Mouse (Mus musculus) heart, adult 10 weeks (tissue): ENCODE data around the gene Hoga1. TPM values are rescaled to one million over a fixed set of nuclear protein-coding genes. Genes with fewer than 3 reads are reported as not detected.

Experiments
- polyA plus RNA-seq: library from polyadenylated mRNA; stranded (reverse); fragments of 350-450 nt; fragmentation: Illumina TruSeq; extraction: RNeasy Lipid Tissue Mini Kit (QIAGEN cat#74804); gene quantifications from one replicate; pipeline ENCODE4 v1.2.3, GENCODE M21; 2014; ENCODE audit warnings: low read depth, low replicate concordance

Hoga1 gene
- polyA plus RNA-seq, result 0.84 TPM

GRCm38 (mm10) chr19:42045269-42046102, at the start of gene Hoga1:
Hoga1 (plus strand) TSS chr19:42045610.

GRCm38 (mm10) chr19:42035456-42036248, 9.8 kb upstream of the Hoga1 start, which contains the start of gene Ankrd2:
Ankrd2 (plus strand) TSS chr19:42036000.

GRCm38 (mm10) chr19:42051948-42052347, 6.5 kb downstream of the Hoga1 start, which contains the start of gene 4933411K16Rik:
4933411K16Rik (plus strand) TSS chr19:42052248.

GRCm38 (mm10) chr19:42086166-42086565, 40.8 kb downstream of the Hoga1 start, which contains the start of gene Morn4:
Morn4 (minus strand) TSS chr19:42086357.

GRCm38 (mm10) chr19:42089748-42090595, 44.6 kb downstream of the Hoga1 start, which contains the start of gene Pi4k2a:
Pi4k2a (plus strand) TSS chr19:42090470.

Other genes starting within 250 kb of the Hoga1 start
- 1.8 TPM for gene Arhgap19, start 243.6 kb upstream of the Hoga1 start, polyA plus RNA-seq
- 1.5 TPM for gene Frat1, start 215.6 kb upstream of the Hoga1 start, polyA plus RNA-seq
- gene Frat2, start 197.5 kb upstream of the Hoga1 start, polyA plus RNA-seq, result 1.0 TPM
- 10.8 TPM for gene Rrp12, start 149.4 kb upstream of the Hoga1 start, polyA plus RNA-seq
- 116 TPM for gene Pgam1, start 133.7 kb upstream of the Hoga1 start, polyA plus RNA-seq
- gene Exosc1, start 112.2 kb upstream of the Hoga1 start, polyA plus RNA-seq, result 17.6 TPM
- 18.1 TPM for gene Zdhhc16, start 112.1 kb upstream of the Hoga1 start, polyA plus RNA-seq
- gene Mms19, start 64.5 kb upstream of the Hoga1 start, polyA plus RNA-seq, result 18.8 TPM
- gene Ubtd1, start 63.8 kb upstream of the Hoga1 start, polyA plus RNA-seq, result 22.9 TPM
- not detected for gene Ankrd2, start 9.6 kb upstream of the Hoga1 start, polyA plus RNA-seq
- not detected for gene 4933411K16Rik, start 6.6 kb downstream of the Hoga1 start, polyA plus RNA-seq
- gene Morn4, start 40.7 kb downstream of the Hoga1 start, polyA plus RNA-seq, result 2.1 TPM
- 17.5 TPM for gene Pi4k2a, start 44.9 kb downstream of the Hoga1 start, polyA plus RNA-seq
- 20.8 TPM for gene Avpi1, start 83.4 kb downstream of the Hoga1 start, polyA plus RNA-seq
- 32.2 TPM for gene Marveld1, start 101.8 kb downstream of the Hoga1 start, polyA plus RNA-seq
- gene Zfyve27, start 118.3 kb downstream of the Hoga1 start, polyA plus RNA-seq, result 24.3 TPM
- 10.9 TPM for gene Sfrp5, start 156.6 kb downstream of the Hoga1 start, polyA plus RNA-seq
- gene Golga7b, start 202.0 kb downstream of the Hoga1 start, polyA plus RNA-seq, result 0.45 TPM